Mouse (Mus musculus): ENCODE measurements around the gene Fam155a.

DNA sequence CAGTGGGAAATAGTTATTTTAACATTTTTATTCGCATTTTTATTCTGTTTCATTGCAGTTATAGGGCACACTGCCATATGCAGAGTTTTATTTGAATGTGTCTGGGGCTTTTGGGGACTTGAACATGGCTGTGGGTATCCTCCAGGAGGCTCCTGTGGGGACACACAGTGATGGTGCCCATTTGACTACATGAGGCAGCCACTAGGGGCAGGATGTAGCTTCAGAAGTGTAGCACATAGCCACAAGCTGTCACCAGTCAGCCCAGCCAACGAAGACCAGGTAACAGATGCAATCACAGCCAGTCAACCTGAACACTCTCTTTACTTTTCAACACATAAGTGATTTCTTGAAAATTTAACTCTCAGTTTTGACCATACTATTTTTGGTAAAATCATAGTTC lies 377.7 kb downstream of the Fam155a start:
- TF ChIP-seq POLR2A (IDR thresholded peaks at IDR 0.05; ENCODE audit: insufficient read length, low read depth) (no peak), USF1 (IDR thresholded peaks at IDR 0.05; ENCODE audit: low read depth) (no peak), MAX (IDR thresholded peaks at IDR 0.05; ENCODE audit: low read depth) (no peak), TCF12 (IDR thresholded peaks at IDR 0.05; ENCODE audit: insufficient read depth, poor library complexity, severe bottlenecking) (no peak), SRF (IDR thresholded peaks at IDR 0.05; ENCODE audit: control insufficient read depth, insufficient read length, low read depth) (no peak), MYOG (IDR thresholded peaks at IDR 0.05; ENCODE audit: control insufficient read depth in 1 of 3, insufficient read depth in 1 of 3, insufficient read length in 2 of 3, low read depth in 2 of 3) (no peak), E2F4 (IDR thresholded peaks at IDR 0.05; ENCODE audit: insufficient read depth) (no peak), POLR2AphosphoS2 (IDR thresholded peaks at IDR 0.05; ENCODE audit: insufficient read length, low read depth) (no peak), TCF3 (IDR thresholded peaks at IDR 0.05; ENCODE audit: insufficient read length, low read depth) (no peak), REST (IDR thresholded peaks at IDR 0.05; ENCODE audit: insufficient read depth, insufficient read length) (no peak), CEBPB (IDR thresholded peaks at IDR 0.05; ENCODE audit: insufficient read depth, poor library complexity, severe bottlenecking) (no peak), MYOD1 (IDR thresholded peaks at IDR 0.05; ENCODE audit: control insufficient read depth in 1 of 3, insufficient read length in 2 of 3, low read depth in 2 of 3) (no peak)

All from myocyte (in vitro differentiated cells).